Mouse (Mus musculus) thymus, adult 2 months (tissue): ENCODE results near the gene Igfbp1. TPM values are rescaled to one million over a fixed set of nuclear protein-coding genes. Genes with fewer than 3 reads are reported as not detected.

Experiments used
- DNase-seq: peaks from one replicate; pipeline ENCODE4 v3.0.0; 2021
- H3K27ac ChIP-seq: fragments of 200-500 bp; 2 replicates; pipeline ENCODE4 v1.5.1; 2012; ENCODE audit warnings: low read length, control low read depth; ENCODE audit not compliant: control insufficient read depth, insufficient read depth
- H3K27me3 ChIP-seq: fragments of 200-500 bp; 2 replicates; pipeline ENCODE4 v1.6.1; 2012; ENCODE audit warnings: mild to moderate bottlenecking, low read length, moderate library complexity, mixed read lengths; ENCODE audit not compliant: control insufficient read depth, insufficient read depth
- H3K36me3 ChIP-seq: fragments of 200-500 bp; 2 replicates; pipeline ENCODE4 v1.6.1; 2012; ENCODE audit warnings: mild to moderate bottlenecking, low read length, moderate library complexity; ENCODE audit not compliant: control insufficient read depth, insufficient read depth
- H3K4me1 ChIP-seq: fragments of 200-500 bp; replicated peaks from 2 replicates; pipeline ENCODE4 v1.6.1; 2012; ENCODE audit warnings: low read length; ENCODE audit not compliant: control insufficient read depth, insufficient read depth
- H3K4me3 ChIP-seq: fragments of 200-500 bp; 2 replicates; pipeline ENCODE4 v1.5.1; 2012; ENCODE audit warnings: mild to moderate bottlenecking, low read length, control low read depth, moderate library complexity; ENCODE audit not compliant: control insufficient read depth, insufficient read depth
- CTCF ChIP-seq: fragments of 200-500 bp; IDR thresholded peaks from 2 replicates; pipeline ENCODE4 v1.5.1; 2012; ENCODE audit warnings: mild to moderate bottlenecking, control low read depth, low read length, moderate library complexity, borderline replicate concordance; ENCODE audit not compliant: control insufficient read depth, poor library complexity, insufficient read depth; ENCODE audit errors: extremely low read depth
- POLR2A ChIP-seq: fragments of 200-500 bp; IDR thresholded peaks from 2 replicates; pipeline ENCODE4 v1.6.1; 2012; ENCODE audit warnings: mild to moderate bottlenecking, low read length, control low read depth, moderate library complexity; ENCODE audit not compliant: control insufficient read depth, poor library complexity, insufficient read depth; ENCODE audit errors: extremely low read depth
- WGBS: fragments of 180-500 bp; shearing (Covaris S2); methylation state at CpG from one replicate; pipeline ENCODE4 v1.1.7; 2018; 5-methylcytosine and 5-hydroxymethylcytosine counted together
- polyA plus RNA-seq: library from polyadenylated mRNA; depleted of rRNA; stranded (reverse); fragments of >200 nt; gene quantifications from 2 replicates; pipeline ENCODE4 v1.2.3, GENCODE M21; 2012; rRNA removed

Gene Igfbp1
- polyA plus RNA-seq, 1 experiment = 0.30 TPM

- H3K4me1 ChIP-seq = no peaks in the 10 kb centered on the region
- no peak overlapping the region for H3K4me3 ChIP-seq
- no peaks in the 10 kb centered on the region for H3K36me3 ChIP-seq
- DNase-seq = no peak
- no peaks in the 10 kb centered on the region for H3K27me3 ChIP-seq
- 84% methylated on average over 2 of the region's 2 CpGs for WGBS
- no peak overlapping the region for H3K27ac ChIP-seq
- TF ChIP-seq CTCF (no peak), POLR2A (no peak)
Measured at GRCm38 (mm10) chr11:7250415-7250814, 52.8 kb downstream of the Igfbp1 start.

- DNase-seq = no peak
- Histone ChIP-seq H3K27me3 (no peaks in the 10 kb centered on the region), H3K4me1 (no peaks in the 10 kb centered on the region), H3K36me3 (no peaks in the 10 kb centered on the region), H3K27ac (no peak overlapping the region), H3K4me3 (no peak overlapping the region)
- TF ChIP-seq CTCF = no peak
- no peak for TF ChIP-seq POLR2A
- WGBS = 98% methylated on average over 5 of the region's 5 CpGs
Measured at GRCm38 (mm10) chr11:7250870-7251269, 53.3 kb downstream of the Igfbp1 start.

Other genes starting within 250 kb of the Igfbp1 start
- 1.5 and 2.3 TPM in 2 replicates for gene Adcy1, start 134.3 kb upstream of the Igfbp1 start, polyA plus RNA-seq
- gene Gm11985, start 9.2 kb upstream of the Igfbp1 start, polyA plus RNA-seq = not detected in 2 replicates
- gene Igfbp3, start 16.1 kb downstream of the Igfbp1 start, polyA plus RNA-seq = 11.9 and 12.1 TPM in 2 replicates